Mouse (Mus musculus) gastrocnemius, postnatal 4 days (tissue): Measurements from ENCODE around the gene Gnrhr. TPM values are rescaled to one million over a fixed set of nuclear protein-coding genes. Genes with fewer than 3 reads are reported as not detected.

Source experiments
- DNase-seq, 2 experiments: peaks; one replicate each; pipeline ENCODE4 v3.0.0; 2021 to 2022; ENCODE audit warnings: low spot score in 2 of 2, mixed read lengths in 2 of 2
- long read RNA-seq, 2 experiments: library from polyadenylated mRNA; stranded (forward); transcript quantifications; one replicate each; pipeline ENCODE4 v2.0.0; 2021
- total RNA-seq, 2 experiments: library from RNA; stranded (reverse); gene quantifications; 2 replicates each; pipeline ENCODE4 v1.2.3; 2021

Gene Gnrhr
- not detected for total RNA-seq
- long read RNA-seq, experiment 1, result 0 reads
- long read RNA-seq, experiment 2, result 0 reads

- no peak for DNase-seq
Measured at GRCm38 (mm10) chr5:86197801-86198200, at the start of gene Gnrhr. Gnrhr (minus strand) TSS chr5:86197901.

GRCm38 (mm10) chr5:86246559-86246958, 48.9 kb upstream of the Gnrhr start:
- no peak for DNase-seq

GRCm38 (mm10) chr5:86244880-86245279, 47.2 kb upstream of the Gnrhr start:
- DNase-seq, result no peak

DNA sequence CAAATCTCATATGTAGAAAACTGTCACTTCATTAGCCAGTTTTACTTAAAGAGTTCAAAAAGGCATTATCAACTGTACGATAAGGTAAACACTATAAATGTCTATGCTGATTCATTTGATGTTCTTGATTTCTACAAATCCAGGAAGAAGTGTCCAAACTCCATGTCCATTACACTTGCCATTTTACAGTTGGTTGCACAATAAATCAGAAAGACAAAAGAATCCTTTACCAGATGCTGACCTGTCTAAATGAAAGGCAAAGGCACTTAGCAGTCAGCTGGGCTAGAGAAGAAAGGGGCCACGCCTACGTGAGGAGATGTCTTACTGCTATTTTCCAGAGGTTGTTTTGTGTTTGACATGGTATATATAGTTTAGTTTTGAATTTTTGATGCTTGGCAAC, 46.6 kb upstream of the Gnrhr start:
- DNase-seq, result no peak

- DNase-seq, result no peak
Measured at GRCm38 (mm10) chr5:86227156-86227853, 29.6 kb upstream of the Gnrhr start.

GRCm38 (mm10) chr5:86191356-86191755, 6.3 kb downstream of the Gnrhr start:
- DNase-seq, result no peak

GRCm38 (mm10) chr5:86190770-86191169, 6.9 kb downstream of the Gnrhr start:
- DNase-seq, result no peak

DNA sequence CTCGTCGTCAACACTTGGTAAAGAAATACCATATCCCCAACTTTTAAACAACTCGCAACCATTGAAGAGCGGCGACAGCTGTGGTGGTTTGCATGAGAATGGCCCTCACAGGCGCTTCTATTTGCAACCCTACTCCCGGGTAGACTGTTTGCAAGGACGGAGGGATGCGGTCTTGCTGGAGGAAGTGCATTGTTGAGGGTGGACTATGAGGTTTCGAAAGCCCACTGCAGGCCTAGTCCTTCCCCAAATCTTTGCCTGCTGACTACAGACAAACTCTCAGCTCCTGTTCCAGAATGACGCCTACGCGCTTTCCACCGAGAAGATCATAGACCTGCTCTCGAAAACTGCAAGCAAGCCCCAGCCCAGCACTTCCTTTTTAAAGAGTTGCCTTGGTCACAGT, 7.4 kb downstream of the Gnrhr start:
- no peak for DNase-seq

DNA sequence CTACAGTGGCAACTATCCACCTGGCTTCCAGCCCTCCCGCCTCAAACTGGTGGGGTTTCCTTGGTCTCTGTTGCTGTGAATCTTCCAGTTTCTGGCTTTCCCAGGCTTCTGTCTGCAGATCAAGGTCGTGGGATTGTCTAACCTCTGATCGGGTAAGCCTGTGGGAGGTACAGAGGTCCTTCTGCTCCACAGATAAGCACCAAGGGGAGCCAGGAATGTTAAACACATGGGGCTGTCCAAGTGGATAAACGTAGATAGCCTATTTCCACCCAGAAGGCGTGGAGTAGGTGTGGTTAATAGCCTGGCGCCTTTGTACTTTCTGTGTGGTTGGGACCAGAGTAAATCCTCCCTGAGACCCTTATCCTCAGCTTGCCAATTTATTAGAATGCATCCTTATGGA, 10.3 kb downstream of the Gnrhr start:
- no peak for DNase-seq

DNA sequence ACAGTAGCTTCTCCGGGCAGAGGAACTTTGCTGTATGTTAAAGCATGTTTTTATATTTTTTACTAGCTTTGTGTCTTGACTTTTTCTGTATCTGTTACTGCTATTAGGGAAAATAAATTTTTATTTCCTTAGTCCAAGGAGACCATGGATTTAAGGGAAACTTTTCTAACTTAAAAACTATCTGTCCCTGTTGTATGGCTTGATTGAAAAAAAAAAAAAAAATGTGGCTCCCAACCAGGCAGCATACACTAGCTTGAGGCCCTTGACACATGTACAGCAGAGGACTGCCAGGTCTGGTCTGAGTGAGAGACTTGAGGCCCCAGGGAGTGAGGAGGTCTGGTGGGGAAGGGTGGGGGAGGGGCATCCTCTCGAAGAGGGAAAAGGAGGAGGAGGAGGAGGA, 23.9 kb downstream of the Gnrhr start:
- no peak for DNase-seq

- peak; percentile 95 to 97 for DNase-seq
Measured at GRCm38 (mm10) chr5:86172449-86173161, 25.1 kb downstream of the Gnrhr start, which contains the start of gene Uba6. Uba6 (minus strand) TSS chr5:86172803.

- DNase-seq, result no peak
Measured at GRCm38 (mm10) chr5:86172088-86172448, 25.6 kb downstream of the Gnrhr start.

Other genes starting within 250 kb of the Gnrhr start
- 10 to 100 TPM; 14.8 to 16.1 TPM for gene Cenpc1, start 132.3 kb downstream of the Gnrhr start, total RNA-seq
- under 1 TPM; 0.13 to 0.66 TPM for gene Stap1, start 126.2 kb downstream of the Gnrhr start, total RNA-seq
- gene Uba6, start 25.1 kb downstream of the Gnrhr start, total RNA-seq, result 10 to 100 TPM; 10.5 to 11.4 TPM
- gene Tmprss11c, start 91.4 kb upstream of the Gnrhr start, total RNA-seq, result not detected
- gene Tmprss11d, start 175.5 kb upstream of the Gnrhr start, total RNA-seq, result not detected